Mouse (Mus musculus) heart, adult 2 months (tissue): ENCODE results near the gene Pdzd11.

Experiments used
- CTCF ChIP-seq: fragments of 200-600 bp; IDR thresholded peaks from 2 replicates; pipeline ENCODE4 v1.8.1; 2022; ENCODE audit warnings: antibody characterized with exemption, mild to moderate bottlenecking, moderate library complexity
- POLR2A ChIP-seq: fragments of 200-500 bp; IDR thresholded peaks from 2 replicates; pipeline ENCODE4 v1.6.1; 2011; ENCODE audit warnings: mild to moderate bottlenecking, low read depth, low read length, control low read depth; ENCODE audit not compliant: insufficient read depth

DNA sequence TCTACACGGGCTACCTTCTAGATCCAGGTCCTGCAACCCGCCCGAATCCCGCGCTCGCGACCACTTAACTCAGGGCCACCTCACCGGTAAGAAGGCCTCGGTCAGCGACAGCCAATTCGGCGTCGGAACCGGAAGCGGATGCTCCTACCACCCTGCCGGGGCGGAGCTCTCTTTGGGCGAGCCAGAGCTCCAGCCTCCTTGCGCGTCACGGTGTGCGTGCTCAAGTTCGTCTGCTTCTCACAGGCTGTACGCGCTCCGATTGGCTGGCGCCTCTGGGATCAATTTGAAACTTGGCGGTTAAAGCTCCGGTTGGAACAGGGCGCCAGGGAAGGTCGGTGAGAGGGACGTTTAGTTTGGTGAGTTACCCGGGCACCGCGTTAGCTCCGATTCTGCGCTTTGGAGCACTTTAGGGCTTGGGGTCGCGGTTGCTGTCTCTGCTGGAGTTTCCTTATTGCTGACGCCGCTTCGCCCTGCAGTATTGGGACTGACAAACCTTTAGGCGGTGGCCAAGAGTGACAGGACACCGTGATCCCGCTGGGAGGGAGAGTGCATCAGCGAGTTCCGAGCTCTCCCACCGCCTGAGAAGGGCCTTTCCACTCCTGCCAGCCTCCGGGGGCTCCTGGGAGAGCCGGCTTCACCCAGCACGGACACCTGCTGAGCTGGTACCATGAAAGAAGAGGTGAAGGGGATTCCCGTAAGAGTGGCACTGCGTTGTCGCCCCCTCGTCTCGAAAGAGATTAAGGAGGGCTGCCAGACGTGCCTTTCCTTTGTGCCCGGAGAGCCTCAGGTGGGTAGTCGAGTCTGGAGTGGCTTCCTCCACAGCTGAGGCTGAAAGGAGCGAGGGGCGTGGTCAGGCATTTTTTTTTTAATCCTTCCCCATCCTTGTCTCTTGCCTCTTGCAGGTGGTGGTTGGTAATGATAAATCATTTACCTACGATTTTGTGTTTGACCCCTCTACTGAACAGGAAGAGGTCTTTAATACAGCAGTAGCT lies at the start of gene Pdzd11:
- no peak for TF ChIP-seq CTCF
- TF ChIP-seq POLR2A, result peak; percentile 82
